Mouse (Mus musculus) testis, postnatal 10 days (tissue): ENCODE data around the gene Tia1.

ENCODE experiments used
- DNase-seq: peaks from one replicate; pipeline ENCODE4 v3.0.0; 2021; ENCODE audit warnings: low spot score

The Tia1 gene

DNA sequence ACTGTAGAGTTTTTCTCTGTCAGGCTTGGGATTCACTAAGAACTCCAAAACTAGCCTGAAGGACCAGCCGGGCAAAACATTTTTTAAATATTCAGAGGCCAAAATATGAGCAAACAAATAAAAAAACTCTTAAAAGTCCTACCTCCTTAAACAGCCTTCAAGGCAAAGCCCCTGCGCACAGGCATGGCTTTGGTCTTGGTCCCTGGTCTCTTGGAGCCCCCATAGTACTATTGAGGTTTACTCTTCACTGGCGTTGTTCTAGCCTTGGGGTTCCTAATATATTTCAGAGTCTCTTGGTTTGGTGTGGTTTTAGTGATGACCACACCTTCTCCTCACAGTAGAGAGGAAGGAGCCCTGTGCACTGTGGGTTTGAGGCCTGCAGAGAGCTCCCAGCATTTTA lies 27.5 kb downstream of the Tia1 start:
- no peak for DNase-seq

DNA sequence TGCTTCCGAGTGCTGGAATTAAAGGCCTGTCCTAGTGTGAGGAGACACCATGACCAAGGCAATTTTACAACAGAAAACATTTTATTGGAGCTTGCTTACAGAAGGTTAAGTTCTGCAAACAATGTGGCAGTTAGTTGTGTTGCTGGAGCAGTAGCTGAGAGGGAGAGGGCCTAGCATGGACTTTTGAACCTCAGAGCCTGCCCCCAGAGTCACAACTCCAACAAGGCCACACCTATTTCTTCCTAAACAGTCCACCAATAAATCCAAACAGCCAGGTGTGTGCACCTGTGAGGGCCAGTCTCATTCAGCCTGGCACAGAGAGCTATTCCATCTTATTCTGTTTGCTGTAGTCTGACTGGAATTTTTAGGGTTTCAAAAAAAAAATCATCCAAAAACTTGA lies 29.7 kb downstream of the Tia1 start:
- DNase-seq, result no peak

- DNase-seq, result peak; percentile 70
These were observed 33.7 kb downstream of the Tia1 start for GRCm38 (mm10) chr6:86437711-86438110.

- peak; percentile 92 for DNase-seq
These were observed 34.5 kb downstream of the Tia1 start, which contains the start of gene C87436 for GRCm38 (mm10) chr6:86438272-86439118. Gene C87436 (plus strand): TSS chr6:86438374.

- DNase-seq, result no peak
These were observed 35.1 kb downstream of the Tia1 start for GRCm38 (mm10) chr6:86439119-86439496.

- no peak for DNase-seq
These were observed 35.5 kb downstream of the Tia1 start for GRCm38 (mm10) chr6:86439531-86439930.

DNA sequence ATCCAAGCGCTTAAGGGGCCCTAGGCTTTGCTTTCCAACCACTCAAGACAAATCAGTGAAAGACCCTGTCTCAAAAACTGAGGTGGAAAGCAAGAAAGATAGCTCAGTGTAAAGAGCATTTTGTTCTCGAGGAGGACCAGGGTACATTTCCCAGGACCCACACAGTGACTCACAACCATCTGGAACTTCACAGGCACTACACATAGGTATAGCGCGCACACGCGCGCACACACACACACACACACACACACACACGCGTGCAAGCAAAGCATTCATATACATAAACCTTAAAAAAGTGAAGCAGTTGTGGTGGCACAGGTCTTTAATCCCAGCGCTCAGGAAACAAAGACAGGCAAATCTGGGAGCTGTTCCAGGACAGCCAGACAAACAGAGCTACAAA lies 37.6 kb downstream of the Tia1 start:
- no peak for DNase-seq

DNA sequence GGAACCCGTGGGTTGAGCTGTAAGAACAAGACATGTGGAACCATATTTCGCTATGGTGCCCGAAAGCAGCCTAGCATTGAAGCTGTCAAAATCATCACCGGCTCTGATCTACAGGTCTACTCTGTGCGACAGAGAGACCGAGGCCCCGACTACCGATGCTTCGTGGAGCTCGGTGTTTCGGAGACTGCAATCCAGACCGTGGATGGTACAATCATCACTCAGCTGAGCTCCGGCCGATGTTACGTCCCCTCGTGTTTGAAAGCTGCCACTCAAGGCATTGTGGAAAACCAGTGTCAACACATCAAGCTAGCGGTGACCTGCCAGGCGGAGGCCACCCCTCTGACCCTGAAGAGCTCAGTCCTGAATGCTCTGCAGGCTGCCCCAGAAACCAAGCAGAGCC lies 41.5 kb downstream of the Tia1 start:
- DNase-seq, result no peak

DNA sequence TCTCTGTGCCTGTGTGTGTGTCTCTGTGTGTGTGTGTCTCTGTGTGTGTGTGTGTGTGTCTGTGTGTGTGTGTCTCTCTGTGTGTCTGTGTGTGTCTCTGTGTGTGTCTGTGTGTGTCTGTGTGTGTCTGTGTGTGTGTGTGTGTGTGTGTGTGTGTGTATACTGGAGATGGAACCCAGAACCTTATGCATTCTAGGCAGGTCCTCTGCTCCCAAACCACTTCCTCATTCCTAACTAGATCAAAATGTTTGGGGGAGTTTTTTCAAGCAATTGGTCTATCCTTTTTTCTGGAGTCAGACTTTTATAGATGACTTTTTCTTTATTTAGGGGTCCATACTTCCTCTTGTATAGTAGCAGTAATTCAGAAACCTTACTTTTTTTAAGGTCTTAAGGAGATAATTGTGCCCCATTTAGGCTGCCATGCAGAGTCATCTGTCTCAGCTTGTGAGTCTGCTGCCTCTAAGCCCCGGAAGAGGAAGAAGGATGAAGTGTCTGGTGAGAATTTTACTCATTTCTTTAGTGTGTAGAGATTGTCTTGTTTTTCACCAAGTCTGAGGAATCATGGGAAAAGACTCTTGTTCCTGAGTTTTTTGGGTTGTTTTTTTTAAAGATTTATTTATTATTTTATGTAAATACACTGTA lies 43.0 kb downstream of the Tia1 start:
- DNase-seq, result no peak

GRCm38 (mm10) chr6:86456727-86457126 lies 52.7 kb downstream of the Tia1 start:
- DNase-seq, result no peak

GRCm38 (mm10) chr6:86463079-86463478 lies 59.1 kb downstream of the Tia1 start:
- no peak for DNase-seq

- DNase-seq, result no peak
These were observed 67.3 kb downstream of the Tia1 start for GRCm38 (mm10) chr6:86471317-86471716.

DNA sequence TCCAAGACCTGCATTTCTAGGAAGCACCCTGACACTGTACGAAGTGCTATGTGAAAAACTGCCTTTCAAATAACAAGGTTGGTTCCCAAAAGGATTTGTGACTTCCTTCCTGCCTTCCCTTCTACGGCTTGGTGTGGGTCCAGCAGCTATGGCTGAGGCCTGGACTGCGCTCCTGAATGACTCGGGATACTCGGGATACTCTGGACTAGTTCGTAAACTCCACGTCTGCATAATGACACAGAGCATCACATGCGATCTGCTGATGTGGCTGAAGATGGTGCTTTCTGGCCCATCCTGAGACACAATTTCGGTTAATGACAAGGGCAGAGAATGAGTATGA lies 67.7 kb downstream of the Tia1 start:
- DNase-seq, result no peak

GRCm38 (mm10) chr6:86472100-86472955 lies 68.3 kb downstream of the Tia1 start:
- DNase-seq, result peak; percentile 100

DNA sequence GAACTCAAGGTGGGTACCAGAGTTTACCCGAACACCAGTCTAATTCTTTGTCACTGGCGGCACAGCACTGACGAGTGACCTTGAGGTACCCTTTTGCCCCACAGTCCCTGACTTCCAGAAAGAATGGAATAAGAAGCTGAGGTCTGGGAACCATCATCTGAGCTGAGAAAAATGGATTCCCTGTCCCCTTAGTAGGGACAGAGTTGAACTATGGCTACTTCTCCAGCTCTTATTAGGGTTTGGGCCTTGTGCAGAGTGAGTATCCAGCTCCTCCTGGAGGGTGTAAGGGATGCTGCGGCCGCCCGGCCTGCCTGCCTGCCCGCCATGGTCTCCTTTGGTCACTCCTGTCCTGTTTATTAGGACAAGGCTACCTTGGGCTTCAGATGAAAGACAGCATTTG lies 69.1 kb downstream of the Tia1 start:
- no peak for DNase-seq

DNA sequence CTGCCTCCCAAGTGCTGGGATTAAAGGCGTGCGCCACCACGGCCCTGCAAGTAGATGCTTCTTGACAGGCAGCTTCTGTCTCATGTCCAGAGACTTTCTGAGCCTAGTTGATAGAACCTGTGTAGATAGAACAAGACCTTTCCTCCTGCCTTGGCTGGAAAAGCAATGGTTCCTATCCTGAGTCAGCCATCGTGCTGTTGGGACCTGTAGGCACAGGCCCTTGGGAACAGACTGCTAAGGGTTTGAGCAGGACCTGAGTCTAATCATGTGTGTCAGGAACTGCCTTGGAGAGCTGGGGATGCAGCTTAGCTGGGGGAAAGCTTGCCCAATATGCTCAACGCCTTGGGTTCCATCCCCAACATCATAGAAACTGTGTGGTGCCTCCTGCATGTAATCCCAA lies 70.1 kb downstream of the Tia1 start:
- no peak for DNase-seq

GRCm38 (mm10) chr6:86474646-86475181 lies 70.7 kb downstream of the Tia1 start:
- no peak for DNase-seq

DNA sequence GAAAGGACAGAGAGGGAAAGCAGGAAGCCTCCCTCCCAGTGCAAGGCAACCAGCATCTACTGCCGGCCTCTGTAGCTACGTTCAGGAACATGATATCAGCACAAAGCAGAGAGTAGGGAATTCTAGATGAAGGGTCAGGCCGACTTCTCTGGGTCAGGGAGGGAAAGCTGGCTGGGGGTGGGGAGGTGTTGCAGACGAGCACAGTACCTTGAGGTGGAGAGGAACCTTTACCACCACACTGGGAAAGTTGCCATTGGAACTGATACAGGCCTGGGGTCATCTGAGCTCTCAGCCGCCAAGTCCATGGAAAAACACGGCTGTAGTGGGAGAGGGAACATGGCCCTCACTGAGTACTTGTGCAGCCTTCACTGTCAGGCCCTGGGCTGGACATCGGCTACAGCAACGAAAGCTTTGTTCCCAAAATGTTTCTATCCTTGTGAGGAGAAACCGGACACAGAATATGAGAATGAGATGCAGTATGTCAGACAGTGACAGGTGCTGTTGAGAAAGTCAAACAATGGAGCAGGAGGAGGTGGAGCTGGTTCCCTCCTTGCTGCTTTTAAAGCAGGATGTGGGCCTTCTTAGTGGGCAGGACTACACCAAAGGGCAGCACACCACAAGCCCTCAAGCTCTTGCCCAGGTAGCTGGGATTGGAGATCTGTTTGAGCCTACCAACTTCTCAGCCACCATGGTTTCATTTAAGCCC lies 71.6 kb downstream of the Tia1 start:
- peak; percentile 59 for DNase-seq

- DNase-seq, result no peak
These were observed 72.9 kb downstream of the Tia1 start for GRCm38 (mm10) chr6:86476931-86477330.

DNA sequence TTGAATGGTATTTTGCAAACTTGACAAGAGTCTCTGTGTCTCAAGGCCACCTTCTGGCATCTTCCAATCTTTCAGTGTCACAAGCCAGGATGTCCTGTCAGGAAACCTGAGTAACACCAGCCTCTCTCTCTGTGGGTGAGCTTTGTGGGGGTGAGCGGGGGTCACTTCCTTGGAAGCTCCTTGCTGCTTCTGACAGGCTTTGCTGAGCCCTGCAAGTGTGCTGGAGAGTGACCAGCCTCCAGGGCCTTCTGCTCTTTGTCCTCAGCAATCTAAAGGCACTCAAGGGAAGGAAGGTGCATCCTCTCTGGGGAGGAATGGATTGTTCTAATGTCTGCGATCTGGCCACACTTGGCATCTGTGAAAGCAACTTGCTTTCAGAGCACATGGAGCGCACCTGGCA lies 75.3 kb downstream of the Tia1 start:
- no peak for DNase-seq

DNA sequence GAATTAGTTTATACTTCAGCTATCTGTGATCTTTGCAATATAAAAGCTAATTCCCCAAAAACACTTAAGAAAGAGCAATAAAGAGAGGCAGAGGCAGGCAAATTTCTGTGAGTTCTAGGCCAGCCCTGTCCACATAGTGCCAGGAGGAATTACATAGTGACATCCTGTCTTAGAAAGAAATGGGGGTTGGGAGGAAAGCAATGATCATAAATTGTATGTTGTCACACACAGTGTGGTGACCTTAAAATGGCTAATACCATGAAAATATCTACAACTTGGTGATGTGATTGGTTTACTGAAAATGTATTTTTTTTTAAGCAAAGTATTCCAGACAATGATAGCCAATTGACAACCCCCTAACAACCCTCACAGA lies 75.8 kb downstream of the Tia1 start:
- DNase-seq, result no peak
